Mouse (Mus musculus): ENCODE data around the gene Urm1. TPM values are rescaled to one million over a fixed set of nuclear protein-coding genes. Genes with fewer than 3 reads are reported as not detected.
A peak's percentile ranks its signal among the peaks of the same experiment; 100 is the strongest.

Gene Urm1
- total RNA-seq, 2 experiments from 2014 or later, result 41.8 to 52.5 TPM

GRCm38 (mm10) chr2:29826926-29827708 is 7.2 kb downstream of the Urm1 start:
- DNase-seq (ENCODE audit: low spot score in 2 of 2), result peak; percentile 82 to 94

GRCm38 (mm10) chr2:29827709-29828024 is 7.8 kb downstream of the Urm1 start:
- DNase-seq (ENCODE audit: low spot score in 2 of 2), result no peak

- no peak for DNase-seq (ENCODE audit: low spot score in 2 of 2)
Measured at GRCm38 (mm10) chr2:29831106-29831505, 11.2 kb downstream of the Urm1 start.

- DNase-seq (ENCODE audit: low spot score in 2 of 2), result no peak
Measured at GRCm38 (mm10) chr2:29833796-29834195, 13.9 kb downstream of the Urm1 start.

GRCm38 (mm10) chr2:29835391-29835899 is 15.6 kb downstream of the Urm1 start:
- DNase-seq (ENCODE audit: low spot score in 2 of 2), result no peak

GRCm38 (mm10) chr2:29839460-29839859 is 19.6 kb downstream of the Urm1 start:
- no peak for DNase-seq (ENCODE audit: low spot score in 2 of 2)

- DNase-seq (ENCODE audit: low spot score in 2 of 2), result no peak
Measured at GRCm38 (mm10) chr2:29843231-29844105, 23.6 kb downstream of the Urm1 start.

- DNase-seq (ENCODE audit: low spot score in 2 of 2), result no peak
Measured at GRCm38 (mm10) chr2:29844115-29844514, 24.2 kb downstream of the Urm1 start.

GRCm38 (mm10) chr2:29844661-29845060 is 24.8 kb downstream of the Urm1 start:
- DNase-seq (ENCODE audit: low spot score in 2 of 2), result no peak

GRCm38 (mm10) chr2:29845636-29846035 is 25.8 kb downstream of the Urm1 start:
- DNase-seq (ENCODE audit: low spot score in 2 of 2), result no peak

GRCm38 (mm10) chr2:29846061-29846853 is 26.4 kb downstream of the Urm1 start:
- DNase-seq (ENCODE audit: low spot score in 2 of 2), result no peak

- DNase-seq (ENCODE audit: low spot score in 2 of 2), result no peak
Measured at GRCm38 (mm10) chr2:29846911-29847310, 27.0 kb downstream of the Urm1 start.

GRCm38 (mm10) chr2:29849041-29849440 is 29.2 kb downstream of the Urm1 start:
- DNase-seq (ENCODE audit: low spot score in 2 of 2), result no peak

- no peak for DNase-seq (ENCODE audit: low spot score in 2 of 2)
Measured at GRCm38 (mm10) chr2:29849841-29850480, 30.1 kb downstream of the Urm1 start.

GRCm38 (mm10) chr2:29852957-29853485 is 33.1 kb downstream of the Urm1 start:
- no peak for DNase-seq (ENCODE audit: low spot score in 2 of 2)

GRCm38 (mm10) chr2:29853736-29854135 is 33.9 kb downstream of the Urm1 start:
- DNase-seq (ENCODE audit: low spot score in 2 of 2), result no peak

GRCm38 (mm10) chr2:29855585-29856210 is 35.8 kb downstream of the Urm1 start:
- no peak for DNase-seq (ENCODE audit: low spot score in 2 of 2)

- no peak for DNase-seq (ENCODE audit: low spot score in 2 of 2)
Measured at GRCm38 (mm10) chr2:29856451-29857260, 36.8 kb downstream of the Urm1 start.

- DNase-seq (ENCODE audit: low spot score in 2 of 2), result no peak
Measured at GRCm38 (mm10) chr2:29857341-29857740, 37.5 kb downstream of the Urm1 start.
